Mouse (Mus musculus) MEL (cell line): ENCODE measurements around the gene Miga1. TPM values are rescaled to one million over a fixed set of nuclear protein-coding genes. Genes with fewer than 3 reads are reported as not detected.

ENCODE experiments used
- DNase-seq: peaks from one replicate; pipeline ENCODE4 v3.0.0; 2011; ENCODE audit warnings: low read depth, low spot score
- H3K27ac ChIP-seq: 2 replicates; pipeline ENCODE4 v1.5.1; 2012; ENCODE audit warnings: low read depth, mild to moderate bottlenecking, control low read depth, low read length, moderate library complexity; ENCODE audit not compliant: control insufficient read depth
- H3K27me3 ChIP-seq, 2 experiments: fragments of 150-350 bp in 1 of 2; sonication (generic) in 1 of 2; 2 replicates each; pipeline ENCODE4 v1.6.1; 2012; ENCODE audit warnings: low read length in 2 of 2, mild to moderate bottlenecking in 2 of 2, improper control_type of control experiment in 1 of 2, moderate library complexity in 1 of 2; ENCODE audit not compliant: insufficient read depth in 2 of 2, control insufficient read depth in 1 of 2
- H3K36me3 ChIP-seq, 2 experiments: 2 replicates each; pipeline ENCODE4 v1.6.1; 2012 to 2014; ENCODE audit warnings: low read length in 2 of 2, improper control_type of control experiment in 1 of 2, inconsistent platforms in 1 of 2, mild to moderate bottlenecking in 1 of 2; ENCODE audit not compliant: insufficient read depth in 2 of 2, control insufficient read depth in 1 of 2
- H3K4me1 ChIP-seq, 2 experiments: fragments of 150-350 bp in 1 of 2; sonication (generic) in 1 of 2; 2 replicates each; pipeline ENCODE4 v1.6.1; 2012; ENCODE audit warnings: low read length in 2 of 2, improper control_type of control experiment in 1 of 2, mild to moderate bottlenecking in 1 of 2; ENCODE audit not compliant: insufficient read depth in 2 of 2, control insufficient read depth in 1 of 2
- H3K4me3 ChIP-seq, 2 experiments: fragments of 150-350 bp in 1 of 2; sonication (generic) in 1 of 2; 2 replicates each; pipeline ENCODE4 v1.5.1; 2012; ENCODE audit warnings: low read depth in 2 of 2, low read length in 2 of 2, mild to moderate bottlenecking in 2 of 2, moderate library complexity in 2 of 2, control low read depth in 1 of 2, improper control_type of control experiment in 1 of 2; ENCODE audit not compliant: control insufficient read depth in 1 of 2, insufficient read depth in 1 of 2
- H3K79me2 ChIP-seq: 2 replicates; pipeline ENCODE4 v1.6.1; 2012; ENCODE audit warnings: mild to moderate bottlenecking, low read length, moderate library complexity; ENCODE audit not compliant: control insufficient read depth, poor library complexity, insufficient read depth
- H3K9ac ChIP-seq: 2 replicates; pipeline ENCODE4 v1.6.1; 2012; ENCODE audit warnings: low read depth, mild to moderate bottlenecking, control low read depth, low read length, moderate library complexity; ENCODE audit not compliant: control insufficient read depth, poor library complexity, severe bottlenecking
- H3K9me3 ChIP-seq: fragments of 150-350 bp; sonication (generic); replicated peaks from 2 replicates; pipeline ENCODE4 v1.6.1; 2012; ENCODE audit warnings: mild to moderate bottlenecking, low read length, improper control_type of control experiment, moderate library complexity; ENCODE audit not compliant: insufficient read depth
- CHD1 ChIP-seq: IDR thresholded peaks from 2 replicates; pipeline ENCODE4 v1.6.1; 2012; ENCODE audit warnings: low read depth, mild to moderate bottlenecking, inconsistent platforms, low read length, improper control_type of control experiment
- CHD2 ChIP-seq: IDR thresholded peaks from 2 replicates; pipeline ENCODE4 v1.6.1; 2011; ENCODE audit warnings: low read length, improper control_type of control experiment
- E2F4 ChIP-seq: IDR thresholded peaks from 2 replicates; pipeline ENCODE4 v1.6.1; 2011; ENCODE audit warnings: low read depth, low read length, improper control_type of control experiment, borderline replicate concordance
- ELF1 ChIP-seq: IDR thresholded peaks from 2 replicates; pipeline ENCODE4 v1.6.1; 2014; ENCODE audit warnings: low read depth, mild to moderate bottlenecking, inconsistent platforms, low read length, improper control_type of control experiment, moderate library complexity
- EP300 ChIP-seq, 2 experiments: IDR thresholded peaks; 2 replicates each; pipeline ENCODE4 v1.6.1; 2011; ENCODE audit warnings: improper control_type of control experiment in 2 of 2, low read length in 2 of 2, low read depth in 1 of 2, mild to moderate bottlenecking in 1 of 2
- GATA1 ChIP-seq: IDR thresholded peaks from 2 replicates; pipeline ENCODE4 v1.6.1; 2011; ENCODE audit warnings: low read depth, low read length, improper control_type of control experiment
- JUND ChIP-seq: IDR thresholded peaks from 2 replicates; pipeline ENCODE4 v1.6.1; 2011; ENCODE audit warnings: low read depth, mild to moderate bottlenecking, improper control_type of control experiment, low read length
- KAT2A ChIP-seq: conservative IDR thresholded peaks from 2 replicates; pipeline ENCODE4 v1.6.1; 2012; ENCODE audit warnings: low read depth, low read length, improper control_type of control experiment, inconsistent platforms
- MAFK ChIP-seq: IDR thresholded peaks from 2 replicates; pipeline ENCODE4 v1.6.1; 2011; ENCODE audit warnings: low read depth, mild to moderate bottlenecking, low read length, improper control_type of control experiment, borderline replicate concordance
- MAX ChIP-seq: IDR thresholded peaks from 2 replicates; pipeline ENCODE4 v1.6.1; 2011; ENCODE audit warnings: low read length, improper control_type of control experiment
- MAZ ChIP-seq: IDR thresholded peaks from 2 replicates; pipeline ENCODE4 v1.6.1; 2012; ENCODE audit warnings: low read depth, mild to moderate bottlenecking, inconsistent platforms, low read length, improper control_type of control experiment
- MEF2A ChIP-seq: IDR thresholded peaks from 2 replicates; pipeline ENCODE4 v1.6.1; 2014; ENCODE audit warnings: low read depth, mild to moderate bottlenecking, inconsistent platforms, low read length, improper control_type of control experiment; ENCODE audit not compliant: poor library complexity, insufficient replicate concordance, severe bottlenecking; ENCODE audit errors: extremely low read depth
- MXI1 ChIP-seq: IDR thresholded peaks from 2 replicates; pipeline ENCODE4 v1.6.1; 2011; ENCODE audit warnings: mild to moderate bottlenecking, low read depth, low read length, improper control_type of control experiment
- MYB ChIP-seq: IDR thresholded peaks from 2 replicates; pipeline ENCODE4 v1.6.1; 2011; ENCODE audit warnings: mild to moderate bottlenecking, low read depth, low read length, improper control_type of control experiment
- MYC ChIP-seq: IDR thresholded peaks from 2 replicates; pipeline ENCODE4 v1.6.1; 2011; ENCODE audit warnings: low read depth, mild to moderate bottlenecking, low read length, improper control_type of control experiment, moderate library complexity
- NELFE ChIP-seq: IDR thresholded peaks from 2 replicates; pipeline ENCODE4 v1.6.1; 2011; ENCODE audit warnings: low read depth, low read length, improper control_type of control experiment
- NRF1 ChIP-seq: IDR thresholded peaks from 2 replicates; pipeline ENCODE4 v1.6.1; 2014; ENCODE audit warnings: low read depth, mild to moderate bottlenecking, inconsistent platforms, low read length, improper control_type of control experiment, moderate library complexity; ENCODE audit not compliant: poor library complexity, insufficient read depth, severe bottlenecking
- POLR2A ChIP-seq, 2 experiments: IDR thresholded peaks; 2 replicates each; pipeline ENCODE4 v1.6.1; 2011 to 2012; ENCODE audit warnings: low read length in 2 of 2, mild to moderate bottlenecking in 2 of 2, control low read depth in 1 of 2, improper control_type of control experiment in 1 of 2, low read depth in 1 of 2, moderate library complexity in 1 of 2; ENCODE audit not compliant: control insufficient read depth in 1 of 2, insufficient read depth in 1 of 2, poor library complexity in 1 of 2
- POLR2AphosphoS5 ChIP-seq: IDR thresholded peaks from 2 replicates; pipeline ENCODE4 v1.6.1; 2012; ENCODE audit warnings: low read depth, borderline replicate concordance, mild to moderate bottlenecking, inconsistent platforms, low read length, moderate library complexity, mixed read lengths
- RCOR1 ChIP-seq: IDR thresholded peaks from 2 replicates; pipeline ENCODE4 v1.6.1; 2012; ENCODE audit warnings: low read depth, mild to moderate bottlenecking, inconsistent platforms, low read length, improper control_type of control experiment
- SIN3A ChIP-seq: IDR thresholded peaks from 2 replicates; pipeline ENCODE4 v1.6.1; 2012; ENCODE audit warnings: low read length, improper control_type of control experiment, inconsistent platforms
- SMC3 ChIP-seq: IDR thresholded peaks from 2 replicates; pipeline ENCODE4 v1.6.1; 2011; ENCODE audit warnings: low read depth, low read length, improper control_type of control experiment
- TAL1 ChIP-seq: IDR thresholded peaks from 2 replicates; pipeline ENCODE4 v1.6.1; 2012; ENCODE audit warnings: mild to moderate bottlenecking, inconsistent platforms, low read length, moderate library complexity, mixed read lengths
- TCF12 ChIP-seq: IDR thresholded peaks from 2 replicates; pipeline ENCODE4 v1.6.1; 2014; ENCODE audit warnings: low read depth, mild to moderate bottlenecking, inconsistent platforms, low read length, improper control_type of control experiment, moderate library complexity
- USF1 ChIP-seq: IDR thresholded peaks from 2 replicates; pipeline ENCODE4 v1.6.1; 2014; ENCODE audit warnings: low read depth, mild to moderate bottlenecking, inconsistent platforms, low read length, improper control_type of control experiment, moderate library complexity
- ZC3H11A ChIP-seq: IDR thresholded peaks from 2 replicates; pipeline ENCODE4 v1.6.1; 2012; ENCODE audit warnings: low read depth, mild to moderate bottlenecking, inconsistent platforms, low read length, improper control_type of control experiment
- ZKSCAN1 ChIP-seq: IDR thresholded peaks from 2 replicates; pipeline ENCODE4 v1.6.1; 2012; ENCODE audit warnings: low read depth, mild to moderate bottlenecking, inconsistent platforms, low read length, improper control_type of control experiment, moderate library complexity
- polyA plus RNA-seq, 2 experiments: library from polyadenylated mRNA; stranded (reverse) in 1 of 2; unstranded in 1 of 2; fragments of >175 nt in 1 of 2; fragments of >200 nt in 1 of 2; gene quantifications; 2 replicates each; pipeline versions ENCODE4 v1.2.1 to v1.2.4; 2012; ENCODE audit warnings: low replicate concordance in 2 of 2, low read depth in 1 of 2; ENCODE audit not compliant: insufficient read length in 2 of 2, insufficient read depth in 1 of 2, missing spikeins in 1 of 2
- total RNA-seq: library from RNA; depleted of rRNA; stranded (reverse); fragments of 300-350 nt; gene quantifications from 2 replicates; pipeline ENCODE4 v1.2.3, GENCODE M21; 2012

Gene Miga1
- total and polyA plus RNA-seq, 3 experiments = 14.2 to 16.2 TPM; not detected in 1

DNA sequence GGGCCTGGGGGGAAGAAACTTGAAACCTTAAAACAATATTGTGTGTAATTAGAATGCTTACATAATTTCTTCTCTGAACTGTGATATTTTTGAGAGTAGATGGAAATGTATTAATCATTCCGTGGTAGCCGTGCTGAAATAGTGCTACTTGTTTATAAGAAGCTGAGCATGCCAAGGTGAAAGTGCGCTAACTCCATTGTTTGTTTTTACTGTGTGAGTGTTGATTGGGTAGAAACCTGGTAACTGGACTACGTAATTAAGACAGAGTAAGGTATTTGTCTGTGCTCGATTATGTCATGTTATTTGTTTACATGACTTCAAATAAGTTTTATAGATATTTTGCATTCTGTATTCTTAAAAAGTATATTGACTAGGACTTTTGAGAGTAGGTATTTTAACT is 110.9 kb downstream of the Miga1 start:
- Histone ChIP-seq H3K4me3 (no peak overlapping the region), H3K36me3 (peaks cover 53 to 76% of the 10 kb centered on the region in 2 experiments)
- TF ChIP-seq MEF2A (no peak), ZC3H11A (no peak), TAL1 (no peak), NRF1 (no peak), NELFE (no peak), RCOR1 (no peak), POLR2A (IDR thresholded peaks at IDR 0.05; ENCODE audit: control insufficient read depth in 1 of 2, insufficient read depth in 1 of 2, low read depth in 1 of 2, low read length in 2 of 2, poor library complexity in 1 of 2) (no peak), SMC3 (no peak), CHD1 (no peak), MYB (no peak)
- TF ChIP-seq, all 39 proteins: peak for 0
- no peak for DNase-seq
- Histone ChIP-seq H3K4me1 (peaks cover 3 to 14% of the 10 kb centered on the region in 2 experiments), H3K27me3 (no peaks in the 10 kb centered on the region), H3K79me2 (peaks cover 7% of the 10 kb centered on the region; the same call in 1 of the 2 replicates), H3K9ac (no peak overlapping the region), H3K9me3 (no peaks in the 10 kb centered on the region), H3K27ac (no peak overlapping the region)

DNA sequence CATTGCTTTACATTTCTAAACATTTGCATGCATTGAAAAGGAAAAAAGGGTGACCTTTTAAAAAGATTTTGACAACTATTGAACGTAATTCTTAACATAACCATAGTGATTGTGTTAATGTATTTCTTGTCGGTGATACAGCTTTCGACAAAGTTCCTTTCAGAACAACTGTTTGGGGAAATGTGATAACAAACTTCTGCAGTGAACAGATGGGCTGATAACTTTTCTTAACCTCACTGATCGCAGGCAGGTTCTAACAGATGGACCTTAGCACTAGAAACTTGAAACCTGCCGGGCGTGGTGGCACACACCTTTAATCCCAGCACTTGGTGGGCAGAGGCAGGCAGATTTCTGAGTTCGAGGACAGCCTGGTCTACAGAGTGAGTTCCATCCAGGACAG is 111.4 kb downstream of the Miga1 start:
- Histone ChIP-seq H3K9me3 (no peaks in the 10 kb centered on the region), H3K79me2 (peaks cover 7% of the 10 kb centered on the region; the same call in 1 of the 2 replicates), H3K27ac (no peak overlapping the region), H3K9ac (no peak overlapping the region), H3K27me3 (no peaks in the 10 kb centered on the region), H3K4me3 (no peak overlapping the region), H3K4me1 (peaks cover 3 to 14% of the 10 kb centered on the region in 2 experiments), H3K36me3 (peaks cover 56 to 76% of the 10 kb centered on the region in 2 experiments)
- no peak for DNase-seq
- TF ChIP-seq ELF1 = no peak
- TF ChIP-seq SIN3A = no peak; the same call in 1 of the 2 replicates
- no peak for TF ChIP-seq E2F4
- no peak for TF ChIP-seq ZKSCAN1
- no peak for TF ChIP-seq JUND
- TF ChIP-seq MXI1 = no peak
- TF ChIP-seq POLR2AphosphoS5 = no peak
- no peak for TF ChIP-seq CHD1
- TF ChIP-seq USF1 = no peak
- peak; percentile 53 for TF ChIP-seq GATA1
- TF ChIP-seq TCF12 = peak; percentile 69; the same call in 1 of the 2 replicates
- TF ChIP-seq MAZ = no peak
- TF ChIP-seq POLR2A (IDR thresholded peaks at IDR 0.05; ENCODE audit: control insufficient read depth in 1 of 2, insufficient read depth in 1 of 2, low read depth in 1 of 2, low read length in 2 of 2, poor library complexity in 1 of 2) = no peak
- no peak for TF ChIP-seq MEF2A
- no peak for TF ChIP-seq MAFK
- TF ChIP-seq KAT2A = no peak
- no peak for TF ChIP-seq CHD2
- no peak for TF ChIP-seq MAX
- peak; percentile 37 to 51; a peak in 2 of 4 replicates for TF ChIP-seq EP300 (IDR thresholded peaks at IDR 0.05; ENCODE audit: low read depth in 1 of 2, low read length in 2 of 2)
- TF ChIP-seq MYC = no peak
